Mouse (Mus musculus): ENCODE data around the gene Slc6a21.

GRCm38 (mm10) chr7:45231941-45232340 is 45.4 kb upstream of the Slc6a21 start:
- TF ChIP-seq CTCF (IDR thresholded peaks at IDR 0.05; ENCODE audit: borderline replicate concordance, extremely low read depth, insufficient read depth, insufficient read length) (no peak), POLR2A (IDR thresholded peaks at IDR 0.05; ENCODE audit: borderline replicate concordance, extremely low read depth, insufficient read depth, insufficient read length, poor library complexity, severe bottlenecking) (no peak)

Measured in brain, embryonic 14.5 days (tissue).